Mouse (Mus musculus) heart, adult 2 months (tissue): ENCODE data around the gene Cldn24.

ENCODE experiments used
- CTCF ChIP-seq: fragments of 200-600 bp; IDR thresholded peaks from 2 replicates; pipeline ENCODE4 v1.8.1; 2022; ENCODE audit warnings: antibody characterized with exemption, mild to moderate bottlenecking, moderate library complexity
- EP300 ChIP-seq: fragments of 200-500 bp; IDR thresholded peaks from 2 replicates; pipeline ENCODE4 v1.6.1; 2011; ENCODE audit warnings: low read depth, low read length, control low read depth; ENCODE audit not compliant: insufficient read depth
- POLR2A ChIP-seq: fragments of 200-500 bp; IDR thresholded peaks from 2 replicates; pipeline ENCODE4 v1.6.1; 2011; ENCODE audit warnings: mild to moderate bottlenecking, low read depth, low read length, control low read depth; ENCODE audit not compliant: insufficient read depth

DNA sequence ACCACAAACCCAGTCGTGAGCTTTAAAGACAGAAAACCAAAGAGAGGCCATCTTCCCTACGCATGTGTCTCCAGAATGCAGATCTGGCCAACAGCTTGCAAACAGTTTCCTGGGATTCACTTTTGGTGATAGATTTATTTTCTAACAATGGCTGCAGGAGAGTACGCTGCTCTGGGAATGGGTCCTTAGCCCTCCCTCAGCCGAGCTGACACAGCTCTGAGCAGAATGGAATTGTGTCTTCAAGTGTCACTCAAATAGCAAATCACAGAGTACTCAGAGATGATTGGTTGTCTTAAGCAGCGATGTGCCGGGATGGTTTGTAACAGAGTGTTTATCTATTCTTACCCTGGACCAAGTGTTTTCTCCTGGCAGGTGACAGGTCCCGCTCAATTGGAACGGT is 2.9 kb upstream of the Cldn24 start:
- TF ChIP-seq EP300 (no peak), CTCF (no peak), POLR2A (no peak)
